Mouse (Mus musculus) bone marrow, adult 2 months (tissue): ENCODE results near the gene Slco4c1.

ENCODE experiments used
- CTCF ChIP-seq: fragments of 200-500 bp; IDR thresholded peaks from 2 replicates; pipeline ENCODE4 v1.5.1; 2011; ENCODE audit warnings: low read length, control low read depth; ENCODE audit not compliant: control insufficient read depth, insufficient read depth
- POLR2A ChIP-seq: fragments of 200-500 bp; IDR thresholded peaks from 2 replicates; pipeline ENCODE4 v1.6.1; 2011; ENCODE audit warnings: low read depth, mild to moderate bottlenecking, control low read depth, low read length, borderline replicate concordance; ENCODE audit not compliant: control insufficient read depth

- no peak for TF ChIP-seq CTCF
- TF ChIP-seq POLR2A = no peak
Observed at GRCm38 (mm10) chr1:96848606-96849005, 23.4 kb downstream of the Slco4c1 start.
